Mouse (Mus musculus): ENCODE results near the gene Uqcrh. TPM values are rescaled to one million over a fixed set of nuclear protein-coding genes. Genes with fewer than 3 reads are reported as not detected.
A peak's percentile ranks its signal among the peaks of the same experiment; 100 is the strongest.

Gene Uqcrh
- polyA plus RNA-seq, 1 experiment from 2014 or later, result 488 TPM

- 83% methylated on average over 6 of the region's 6 CpGs for WGBS
- DNase-seq (ENCODE audit: low spot score), result no peak
Observed at GRCm38 (mm10) chr4:116070116-116070515, 4.8 kb downstream of the Uqcrh start.

GRCm38 (mm10) chr4:116063855-116064254 is 11.0 kb downstream of the Uqcrh start:
- Histone ChIP-seq H3K9ac (ENCODE audit: low read length) (no peak overlapping the region), H3K27me3 (ENCODE audit: control insufficient read depth, insufficient read depth, low read length) (no peaks in the 10 kb centered on the region), H3K4me2 (ENCODE audit: low read depth, severe bottlenecking) (no peak overlapping the region), H3K4me1 (ENCODE audit: control insufficient read depth, insufficient read depth, low read length) (no peaks in the 10 kb centered on the region), H3K4me3 (ENCODE audit: low read depth, low read length) (no peak overlapping the region), H3K36me3 (ENCODE audit: control insufficient read depth, insufficient read depth, low read length) (peaks cover 6% of the 10 kb centered on the region), H3K9me3 (ENCODE audit: control insufficient read depth, low read length) (no peaks in the 10 kb centered on the region), H3K27ac (replicated peaks; ENCODE audit: low read depth, low read length) (no peak overlapping the region)
- ATAC-seq (ENCODE audit: insufficient number of reproducible peaks, low FRiP score, low TSS enrichment, low read depth), result no peak
- WGBS, result 64% methylated on average over 1 of the region's 1 CpGs
- DNase-seq (ENCODE audit: low spot score), result no peak

More at GRCm38 (mm10) chr4:116070116-116070515, 4.8 kb downstream of the Uqcrh start:
- Histone ChIP-seq H3K4me3 (ENCODE audit: low read depth, low read length) (no peak overlapping the region), H3K9me3 (ENCODE audit: control insufficient read depth, low read length) (no peaks in the 10 kb centered on the region), H3K9ac (ENCODE audit: low read length) (no peak overlapping the region), H3K4me1 (ENCODE audit: control insufficient read depth, insufficient read depth, low read length) (peaks cover 5% of the 10 kb centered on the region; the same call in 1 of the 2 replicates), H3K27ac (replicated peaks; ENCODE audit: low read depth, low read length) (no peak overlapping the region), H3K36me3 (ENCODE audit: control insufficient read depth, insufficient read depth, low read length) (peaks cover 7% of the 10 kb centered on the region), H3K27me3 (ENCODE audit: control insufficient read depth, insufficient read depth, low read length) (no peaks in the 10 kb centered on the region), H3K4me2 (ENCODE audit: low read depth, severe bottlenecking) (no peak overlapping the region)
- no peak for ATAC-seq (ENCODE audit: insufficient number of reproducible peaks, low FRiP score, low TSS enrichment, low read depth)

GRCm38 (mm10) chr4:116059012-116059726 is 15.7 kb downstream of the Uqcrh start:
- ATAC-seq (ENCODE audit: insufficient number of reproducible peaks, low FRiP score, low TSS enrichment, low read depth) (no peak), DNase-seq (ENCODE audit: low spot score) (no peak)
- 81% methylated on average over 5 of the region's 5 CpGs for WGBS
- Histone ChIP-seq H3K36me3 (ENCODE audit: control insufficient read depth, insufficient read depth, low read length) (no peaks in the 10 kb centered on the region), H3K27me3 (ENCODE audit: control insufficient read depth, insufficient read depth, low read length) (no peaks in the 10 kb centered on the region), H3K27ac (replicated peaks; ENCODE audit: low read depth, low read length) (no peak overlapping the region), H3K4me3 (ENCODE audit: low read depth, low read length) (no peak overlapping the region), H3K9ac (ENCODE audit: low read length) (no peak overlapping the region), H3K4me2 (ENCODE audit: low read depth, severe bottlenecking) (no peak overlapping the region), H3K4me1 (ENCODE audit: control insufficient read depth, insufficient read depth, low read length) (no peaks in the 10 kb centered on the region), H3K9me3 (ENCODE audit: control insufficient read depth, low read length) (no peaks in the 10 kb centered on the region)

- Histone ChIP-seq H3K4me1 (ENCODE audit: control insufficient read depth, insufficient read depth, low read length) (peaks cover 5% of the 10 kb centered on the region; the same call in 1 of the 2 replicates), H3K9me3 (ENCODE audit: control insufficient read depth, low read length) (no peaks in the 10 kb centered on the region), H3K27me3 (ENCODE audit: control insufficient read depth, insufficient read depth, low read length) (no peaks in the 10 kb centered on the region), H3K9ac (ENCODE audit: low read length) (no peak overlapping the region), H3K4me2 (ENCODE audit: low read depth, severe bottlenecking) (no peak overlapping the region), H3K27ac (replicated peaks; ENCODE audit: low read depth, low read length) (no peak overlapping the region), H3K4me3 (ENCODE audit: low read depth, low read length) (no peak overlapping the region), H3K36me3 (ENCODE audit: control insufficient read depth, insufficient read depth, low read length) (no peaks in the 10 kb centered on the region)
- DNase-seq (ENCODE audit: low spot score), result no peak
- 0% methylated on average over 1 of the region's 1 CpGs for WGBS
- ATAC-seq (ENCODE audit: insufficient number of reproducible peaks, low FRiP score, low TSS enrichment, low read depth), result no peak
Observed at GRCm38 (mm10) chr4:116057559-116057958, 17.3 kb downstream of the Uqcrh start.

GRCm38 (mm10) chr4:116053399-116053961 is 21.4 kb downstream of the Uqcrh start, which contains the start of gene Nsun4:
Gene Nsun4, minus strand, starts transcription at chr4:116053876.
- WGBS, result under 1% methylated on average over 35 of the region's 35 CpGs
- ATAC-seq (ENCODE audit: insufficient number of reproducible peaks, low FRiP score, low TSS enrichment, low read depth), result peak; percentile 94

GRCm38 (mm10) chr4:116052526-116053293 is 22.2 kb downstream of the Uqcrh start:
- Histone ChIP-seq H3K4me2 (ENCODE audit: low read depth, severe bottlenecking) (peak overlapping the region; percentile 83), H3K27me3 (ENCODE audit: control insufficient read depth, insufficient read depth, low read length) (no peaks in the 10 kb centered on the region), H3K27ac (replicated peaks; ENCODE audit: low read depth, low read length) (peak overlapping the region; percentile 59; the same call in 1 of the 2 replicates), H3K9me3 (ENCODE audit: control insufficient read depth, low read length) (no peaks in the 10 kb centered on the region), H3K36me3 (ENCODE audit: control insufficient read depth, insufficient read depth, low read length) (no peaks in the 10 kb centered on the region), H3K9ac (ENCODE audit: low read length) (peak overlapping the region; percentile 60), H3K4me3 (ENCODE audit: low read depth, low read length) (peak overlapping the region; percentile 57), H3K4me1 (ENCODE audit: control insufficient read depth, insufficient read depth, low read length) (peaks cover 6% of the 10 kb centered on the region; the same call in 1 of the 2 replicates)
- DNase-seq (ENCODE audit: low spot score) (peak; percentile 44), ATAC-seq (ENCODE audit: insufficient number of reproducible peaks, low FRiP score, low TSS enrichment, low read depth) (peak; percentile 28; the same call in 1 of the 2 replicates)
- WGBS, result 10% methylated on average over 22 of the region's 22 CpGs

More at GRCm38 (mm10) chr4:116053399-116053961, 21.4 kb downstream of the Uqcrh start, which contains the start of gene Nsun4:
- H3K4me3 ChIP-seq (ENCODE audit: low read depth, low read length), result peak within 1 kb of the TSS; percentile 57
- no peaks in the 10 kb centered on the region for H3K36me3 ChIP-seq (ENCODE audit: control insufficient read depth, insufficient read depth, low read length)
- H3K27me3 ChIP-seq (ENCODE audit: control insufficient read depth, insufficient read depth, low read length), result no peaks in the 10 kb centered on the region
- H3K4me1 ChIP-seq (ENCODE audit: control insufficient read depth, insufficient read depth, low read length), result peaks cover 6% of the 10 kb centered on the region; the same call in 1 of the 2 replicates
- H3K9me3 ChIP-seq (ENCODE audit: control insufficient read depth, low read length), result no peaks in the 10 kb centered on the region
- peak; percentile 91 for DNase-seq (ENCODE audit: low spot score)
- peak within 1 kb of the TSS; percentile 83 for H3K4me2 ChIP-seq (ENCODE audit: low read depth, severe bottlenecking)
- H3K27ac ChIP-seq (replicated peaks; ENCODE audit: low read depth, low read length), result peak within 1 kb of the TSS; percentile 84
- peak within 1 kb of the TSS; percentile 60 for H3K9ac ChIP-seq (ENCODE audit: low read length)

GRCm38 (mm10) chr4:116049211-116049610 is 25.7 kb downstream of the Uqcrh start:
- no peak overlapping the region for H3K4me3 ChIP-seq (ENCODE audit: low read depth, low read length)
- H3K27me3 ChIP-seq (ENCODE audit: control insufficient read depth, insufficient read depth, low read length), result no peaks in the 10 kb centered on the region
- H3K4me1 ChIP-seq (ENCODE audit: control insufficient read depth, insufficient read depth, low read length), result peaks cover 6% of the 10 kb centered on the region; the same call in 1 of the 2 replicates
- H3K36me3 ChIP-seq (ENCODE audit: control insufficient read depth, insufficient read depth, low read length), result no peaks in the 10 kb centered on the region
- no peak overlapping the region for H3K27ac ChIP-seq (replicated peaks; ENCODE audit: low read depth, low read length)
- H3K9me3 ChIP-seq (ENCODE audit: control insufficient read depth, low read length), result no peaks in the 10 kb centered on the region
- no peak overlapping the region for H3K9ac ChIP-seq (ENCODE audit: low read length)
- no peak for DNase-seq (ENCODE audit: low spot score)
- WGBS, result 84% methylated on average over 3 of the region's 3 CpGs
- no peak for ATAC-seq (ENCODE audit: insufficient number of reproducible peaks, low FRiP score, low TSS enrichment, low read depth)
- no peak overlapping the region for H3K4me2 ChIP-seq (ENCODE audit: low read depth, severe bottlenecking)

All from limb, embryonic 11.5 days (tissue).